Mouse (Mus musculus): ENCODE results near the gene Dnajb6.

The Dnajb6 gene

DNA sequence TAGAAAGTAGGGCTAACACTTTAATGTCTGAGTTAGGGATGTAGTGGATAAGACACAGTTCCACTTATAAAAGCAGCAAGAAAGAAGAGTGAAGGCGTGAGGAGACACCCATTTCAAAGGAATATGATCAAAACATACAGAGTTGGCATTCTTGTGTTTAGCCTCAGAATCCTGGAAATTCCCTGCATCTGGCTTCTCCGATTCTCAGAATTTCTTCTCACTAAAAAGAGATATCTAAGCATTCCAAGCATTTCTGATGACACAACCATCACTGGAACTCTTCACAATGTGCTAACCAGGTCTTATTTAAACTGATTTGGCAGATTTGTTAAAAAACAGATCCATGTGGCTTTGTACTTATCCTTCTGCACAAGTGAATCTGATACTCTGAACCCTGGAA lies 112.6 kb downstream of the Dnajb6 start:
- DNase-seq (ENCODE audit: low spot score in 2 of 2), result no peak

DNA sequence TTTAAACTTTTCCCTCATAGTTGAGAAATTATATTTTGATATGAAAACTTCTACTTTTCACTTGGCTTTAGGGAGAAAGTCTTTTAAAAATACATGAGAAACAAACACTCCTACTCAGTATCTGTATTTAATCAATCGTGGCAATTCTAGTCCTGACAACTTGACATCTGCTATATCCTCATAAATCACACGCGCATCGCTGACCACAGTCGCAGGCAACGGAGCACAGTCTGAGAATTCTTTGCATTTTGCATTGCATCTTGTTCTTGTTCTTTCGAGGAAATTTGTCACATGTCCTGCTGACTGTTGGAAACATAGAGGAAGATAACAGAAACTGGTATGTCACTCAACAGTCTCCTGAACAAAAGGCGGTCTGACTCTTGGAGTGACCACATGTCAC lies 116.9 kb downstream of the Dnajb6 start:
- DNase-seq (ENCODE audit: low spot score in 2 of 2), result no peak

DNA sequence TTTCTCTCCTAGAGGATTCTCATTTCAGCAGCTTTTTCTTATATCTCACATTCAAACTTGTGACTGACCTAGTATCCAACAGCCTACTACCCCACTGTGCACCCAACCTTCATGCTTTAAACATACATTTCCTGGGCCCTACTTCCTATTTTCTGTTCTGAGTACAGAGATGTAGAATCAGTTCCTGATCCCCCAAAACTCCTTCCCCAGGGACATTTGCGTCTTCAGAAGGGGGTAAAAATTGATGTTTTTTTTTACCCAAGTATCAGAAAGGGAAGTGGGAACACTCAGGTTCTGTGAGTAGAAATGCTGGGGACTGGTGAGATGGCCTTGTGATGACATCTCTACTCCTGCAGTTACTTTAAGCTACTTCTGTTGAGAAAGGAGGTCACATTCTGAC lies 117.5 kb downstream of the Dnajb6 start:
- DNase-seq (ENCODE audit: low spot score in 2 of 2), result peak in 1 of 2 experiments; percentile 16

DNA sequence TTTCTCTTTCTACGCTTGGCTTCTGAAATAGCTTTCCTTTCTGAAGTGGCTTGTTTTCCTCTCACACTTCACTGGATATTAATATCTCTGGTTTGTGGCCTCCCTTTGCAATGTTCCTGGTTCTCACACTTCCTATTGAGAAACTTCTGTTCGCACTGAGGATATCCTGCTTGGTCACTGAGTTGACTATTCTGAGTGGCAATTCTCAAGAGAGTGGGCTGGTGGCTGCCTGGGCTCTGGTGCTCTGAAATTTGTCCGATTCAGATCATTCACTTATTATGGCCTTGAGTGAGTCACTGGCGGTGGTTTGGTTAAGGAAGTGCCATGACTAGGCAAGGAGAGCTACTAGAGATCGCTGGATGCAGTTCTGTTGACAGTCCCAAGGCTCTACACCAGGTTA lies 118.9 kb downstream of the Dnajb6 start:
- DNase-seq (ENCODE audit: low spot score in 2 of 2), result no peak

DNA sequence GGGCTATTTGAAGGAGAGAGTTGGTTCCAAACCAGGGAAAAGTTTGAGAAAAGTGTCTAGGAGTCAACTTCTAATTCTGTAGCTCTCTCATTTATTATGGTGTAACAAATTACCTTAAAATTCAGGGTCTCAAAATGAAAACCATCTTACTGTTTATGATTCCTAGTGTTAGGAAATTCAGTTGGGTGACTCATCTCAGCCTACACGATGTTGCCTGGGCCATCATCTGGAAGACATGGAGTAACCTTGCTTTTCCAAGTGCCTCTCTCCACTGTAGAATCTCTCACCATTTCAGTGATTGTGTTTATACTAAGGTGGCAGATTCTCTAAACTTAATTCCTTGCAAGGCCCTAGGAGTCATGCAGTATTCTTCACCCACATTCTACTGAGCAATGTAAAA lies 119.5 kb downstream of the Dnajb6 start:
- no peak for DNase-seq (ENCODE audit: low spot score in 2 of 2)

DNA sequence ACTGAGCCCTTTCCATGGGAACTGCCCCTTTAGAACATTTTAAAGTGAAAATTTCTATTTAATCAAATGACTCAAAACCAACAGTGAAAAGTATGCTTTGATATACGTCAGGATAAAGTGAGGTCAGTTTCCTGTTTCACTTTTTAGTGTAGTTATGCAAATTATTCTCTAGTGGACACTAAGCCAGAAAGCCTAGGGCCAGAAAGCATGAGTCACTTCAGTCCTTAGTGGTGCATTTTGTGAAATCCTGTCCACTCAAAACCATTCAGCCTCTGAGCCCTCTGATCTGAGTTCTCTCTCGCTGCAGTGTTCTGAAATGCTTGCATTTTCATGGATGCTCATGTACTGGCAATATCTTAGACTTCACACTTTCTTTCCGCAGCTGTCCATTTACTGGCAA lies 126.0 kb downstream of the Dnajb6 start:
- DNase-seq (ENCODE audit: low spot score in 2 of 2), result no peak

DNA sequence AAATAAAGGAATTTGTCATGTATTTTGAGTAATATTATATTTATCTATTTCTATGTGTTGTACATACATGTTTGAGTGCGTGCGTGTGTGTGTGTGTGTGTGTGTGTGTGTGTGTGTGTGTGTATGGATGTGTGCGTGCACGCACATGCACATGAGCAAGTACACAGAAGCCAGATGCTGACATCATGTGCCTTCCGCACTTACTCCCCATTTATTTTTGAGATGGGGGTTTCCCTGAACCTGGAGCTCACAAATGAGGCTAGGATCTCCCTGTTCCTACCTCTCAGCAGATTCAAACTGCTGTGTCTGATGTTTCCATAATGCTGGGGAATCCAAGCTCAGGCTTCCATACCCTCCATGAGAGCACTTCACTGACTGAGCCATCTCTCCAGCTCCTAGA lies 126.9 kb downstream of the Dnajb6 start:
- no peak for DNase-seq (ENCODE audit: low spot score in 2 of 2)

DNA sequence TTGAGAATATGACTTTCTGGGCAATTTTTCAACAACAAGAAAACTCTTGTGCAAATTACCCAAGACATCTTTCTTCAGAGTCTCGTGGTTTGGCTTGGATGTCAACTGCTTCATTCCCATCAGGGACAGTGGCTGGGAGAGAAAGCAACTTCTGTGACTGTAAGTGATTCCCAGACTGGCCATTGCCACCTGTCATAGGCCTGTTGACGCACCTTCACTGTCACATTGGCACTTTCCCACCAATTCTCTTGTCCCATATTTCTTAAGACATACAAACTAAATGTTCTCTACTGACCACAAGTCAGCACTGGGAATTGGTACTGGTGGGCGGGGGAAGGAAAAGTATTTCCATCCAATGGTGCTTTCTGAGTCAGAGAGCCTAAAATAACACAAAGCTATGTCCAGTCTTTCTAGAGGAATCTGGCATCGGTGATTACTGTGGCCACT lies 128.8 kb downstream of the Dnajb6 start:
- DNase-seq (ENCODE audit: low spot score in 2 of 2), result no peak

DNA sequence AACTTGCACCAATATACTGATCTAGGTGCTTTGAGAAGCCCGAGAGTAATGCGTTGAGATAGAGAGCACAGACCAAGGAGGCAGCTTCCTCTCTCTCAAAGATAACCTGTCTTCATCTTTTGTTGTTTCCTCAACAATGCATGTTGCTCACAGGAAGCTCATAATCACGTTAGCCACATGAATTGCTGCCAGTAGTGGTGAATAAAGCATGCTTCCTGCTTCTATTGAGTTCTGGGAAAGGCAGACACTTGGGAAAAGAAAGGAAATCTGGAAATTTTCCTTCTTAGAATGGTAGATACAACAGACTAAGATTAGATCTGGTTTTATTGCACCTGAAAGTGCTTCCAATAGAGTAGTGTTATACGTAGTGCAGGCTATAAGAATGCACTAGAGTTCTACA lies 129.5 kb downstream of the Dnajb6 start:
- DNase-seq (ENCODE audit: low spot score in 2 of 2), result no peak
